Mouse (Mus musculus) lung, postnatal 0 days (tissue): Measurements from ENCODE around the gene Fgf2.

Source experiments
- CTCF ChIP-seq: IDR thresholded peaks from 2 replicates; pipeline ENCODE4 v1.5.1; 2016; ENCODE audit warnings: antibody characterized with exemption, mild to moderate bottlenecking
- EP300 ChIP-seq: IDR thresholded peaks from 2 replicates; pipeline ENCODE4 v1.6.1; 2016; ENCODE audit warnings: antibody characterized with exemption, mild to moderate bottlenecking, control low read depth

DNA sequence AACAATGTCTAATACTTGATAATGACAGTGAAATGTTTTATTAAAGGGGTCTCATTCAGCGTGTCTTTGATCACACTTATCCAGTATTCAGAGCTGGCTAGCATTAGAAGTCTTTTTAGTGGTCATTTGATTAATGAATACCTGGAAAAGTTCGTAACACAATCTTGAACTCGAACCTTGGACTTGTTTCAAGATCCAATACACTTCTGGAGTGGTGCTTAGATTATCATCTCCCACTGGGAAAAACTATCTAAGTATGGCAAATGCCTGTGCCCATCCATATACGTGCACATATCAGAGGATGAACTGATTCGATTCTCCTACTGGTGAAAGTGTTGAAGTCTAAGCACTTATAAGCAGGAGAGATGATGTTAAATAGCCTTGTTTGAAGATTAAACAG lies 70.2 kb downstream of the Fgf2 start:
- TF ChIP-seq CTCF = no peak
- no peak for TF ChIP-seq EP300
